Mouse (Mus musculus): ENCODE measurements around the gene Shc3. TPM values are rescaled to one million over a fixed set of nuclear protein-coding genes. Genes with fewer than 3 reads are reported as not detected.

Shc3 gene
- polyA plus RNA-seq, 1 experiment from 2014 or later, result 3.4 TPM

- no peak overlapping the region for H3K4me2 ChIP-seq
- no peak overlapping the region for H3K4me3 ChIP-seq
- WGBS, result 77% methylated on average over 4 of the region's 4 CpGs
- no peak for ATAC-seq (ENCODE audit: low read depth)
- no peaks in the 10 kb centered on the region for H3K27me3 ChIP-seq
- no peak overlapping the region for H3K27ac ChIP-seq (replicated peaks)
- no peak overlapping the region for H3K9ac ChIP-seq
- no peaks in the 10 kb centered on the region for H3K9me3 ChIP-seq
- no peaks in the 10 kb centered on the region for H3K4me1 ChIP-seq (replicated peaks)
- H3K36me3 ChIP-seq, result no peaks in the 10 kb centered on the region
These were observed 178.8 kb downstream of the Shc3 start for GRCm38 (mm10) chr13:51390398-51390797.

- no peaks in the 10 kb centered on the region for H3K9me3 ChIP-seq
- no peak overlapping the region for H3K9ac ChIP-seq
- no peaks in the 10 kb centered on the region for H3K36me3 ChIP-seq
- ATAC-seq (ENCODE audit: low read depth), result no peak
- WGBS, result 52% methylated on average over 4 of the region's 4 CpGs
- no peaks in the 10 kb centered on the region for H3K27me3 ChIP-seq
- H3K4me1 ChIP-seq (replicated peaks), result no peaks in the 10 kb centered on the region
- no peak overlapping the region for H3K27ac ChIP-seq (replicated peaks)
- H3K4me3 ChIP-seq, result no peak overlapping the region
- no peak overlapping the region for H3K4me2 ChIP-seq
These were observed 181.3 kb downstream of the Shc3 start for GRCm38 (mm10) chr13:51387908-51388307.

- Histone ChIP-seq H3K4me3 (no peak overlapping the region), H3K4me2 (no peak overlapping the region), H3K9me3 (no peaks in the 10 kb centered on the region), H3K36me3 (no peaks in the 10 kb centered on the region), H3K9ac (no peak overlapping the region), H3K27ac (replicated peaks) (no peak overlapping the region), H3K27me3 (no peaks in the 10 kb centered on the region), H3K4me1 (replicated peaks) (no peaks in the 10 kb centered on the region)
- 73% methylated on average over 2 of the region's 2 CpGs for WGBS
- no peak for ATAC-seq (ENCODE audit: low read depth)
These were observed 184.3 kb downstream of the Shc3 start for GRCm38 (mm10) chr13:51384899-51385298.

GRCm38 (mm10) chr13:51381498-51381897 lies 187.7 kb downstream of the Shc3 start:
- H3K4me3 ChIP-seq, result no peak overlapping the region
- no peaks in the 10 kb centered on the region for H3K27me3 ChIP-seq
- H3K9me3 ChIP-seq, result no peaks in the 10 kb centered on the region
- 89% methylated on average over 6 of the region's 6 CpGs for WGBS
- H3K4me2 ChIP-seq, result no peak overlapping the region
- ATAC-seq (ENCODE audit: low read depth), result no peak
- H3K9ac ChIP-seq, result no peak overlapping the region
- no peaks in the 10 kb centered on the region for H3K36me3 ChIP-seq
- no peak overlapping the region for H3K27ac ChIP-seq (replicated peaks)
- H3K4me1 ChIP-seq (replicated peaks), result peaks cover 15% of the 10 kb centered on the region

Other genes with a start within 250 kb of the Shc3 start
- 12.0 and 15.3 TPM in 2 replicates for gene S1pr3, start 160.8 kb downstream of the Shc3 start, polyA plus RNA-seq (2015; fragmentation: Nextera tagmentation; extraction: Ambion mirVana)
- 62.6 and 81.4 TPM in 2 replicates for gene Cks2, start 75.8 kb upstream of the Shc3 start, polyA plus RNA-seq (2015; fragmentation: Nextera tagmentation; extraction: Ambion mirVana)
- 30.4 and 38.1 TPM in 2 replicates for gene Secisbp2, start 82.3 kb upstream of the Shc3 start, polyA plus RNA-seq (2015; fragmentation: Nextera tagmentation; extraction: Ambion mirVana)
- gene Sema4d, start 224.3 kb upstream of the Shc3 start, polyA plus RNA-seq (2015; fragmentation: Nextera tagmentation; extraction: Ambion mirVana), result 14.3 TPM in 2 replicates